Mouse (Mus musculus) spleen, embryonic (tissue): ENCODE measurements around the gene Btg3.

Experiments used
- CTCF ChIA-PET: fragments of 350-600 bp; sonication (Branson Sonifier 250); formaldehyde crosslinking; loops from one replicate; lab custom pipeline; 2022; lab: Charles Lee

The Btg3 gene

GRCm38 (mm10) chr16:78346662-78347327 lies 30.2 kb downstream of the Btg3 start:
- CTCF ChIA-PET: no interaction called here

- CTCF ChIA-PET: no interaction called here
These were observed 33.2 kb downstream of the Btg3 start for GRCm38 (mm10) chr16:78343792-78344191.

- CTCF ChIA-PET: no interaction called here
These were observed 34.2 kb downstream of the Btg3 start for GRCm38 (mm10) chr16:78342767-78343166.

GRCm38 (mm10) chr16:78341356-78341755 lies 35.6 kb downstream of the Btg3 start:
- CTCF ChIA-PET: interaction anchor here (0.6 kb wide), 1 partner anchor 63 kb away, joined by 3 read pairs; no protein-coding TSS in a partner anchor

GRCm38 (mm10) chr16:78337226-78337625 lies 39.8 kb downstream of the Btg3 start:
- CTCF ChIA-PET: no interaction called here

GRCm38 (mm10) chr16:78327999-78328398 lies 49.0 kb downstream of the Btg3 start:
- CTCF ChIA-PET: no interaction called here

- CTCF ChIA-PET: no interaction called here
These were observed 49.4 kb downstream of the Btg3 start for GRCm38 (mm10) chr16:78327562-78327961.

- CTCF ChIA-PET: no interaction called here
These were observed 50.8 kb downstream of the Btg3 start for GRCm38 (mm10) chr16:78325972-78326848.

GRCm38 (mm10) chr16:78322140-78322539 lies 54.9 kb downstream of the Btg3 start:
- CTCF ChIA-PET: no interaction called here

- CTCF ChIA-PET: no interaction called here
These were observed 55.4 kb downstream of the Btg3 start for GRCm38 (mm10) chr16:78321559-78321958.

GRCm38 (mm10) chr16:78319711-78320110 lies 57.3 kb downstream of the Btg3 start:
- CTCF ChIA-PET: no interaction called here

- CTCF ChIA-PET: no interaction called here
These were observed 59.0 kb downstream of the Btg3 start for GRCm38 (mm10) chr16:78317960-78318359.

- CTCF ChIA-PET: no interaction called here
These were observed 60.1 kb downstream of the Btg3 start for GRCm38 (mm10) chr16:78316849-78317248.

GRCm38 (mm10) chr16:78314026-78314425 lies 63.0 kb downstream of the Btg3 start:
- CTCF ChIA-PET: no interaction called here

GRCm38 (mm10) chr16:78313135-78313887 lies 63.7 kb downstream of the Btg3 start:
- CTCF ChIA-PET: no interaction called here

- CTCF ChIA-PET: no interaction called here
These were observed 67.7 kb downstream of the Btg3 start for GRCm38 (mm10) chr16:78309258-78309657.

GRCm38 (mm10) chr16:78307476-78308192 lies 69.4 kb downstream of the Btg3 start:
- CTCF ChIA-PET: no interaction called here

GRCm38 (mm10) chr16:78306606-78307005 lies 70.4 kb downstream of the Btg3 start:
- CTCF ChIA-PET: no interaction called here

- CTCF ChIA-PET: no interaction called here
These were observed 71.3 kb downstream of the Btg3 start for GRCm38 (mm10) chr16:78305606-78306100.

- CTCF ChIA-PET: interaction anchor here (0.6 kb wide), 1 partner anchor 163 kb away, joined by 5 read pairs; no protein-coding TSS in a partner anchor
These were observed 74.3 kb downstream of the Btg3 start for GRCm38 (mm10) chr16:78302678-78303050.
